Mouse (Mus musculus) embryonic fibroblast, embryonic 13.5 days (primary cell): ENCODE data around the gene Hal. TPM values are rescaled to one million over a fixed set of nuclear protein-coding genes. Genes with fewer than 3 reads are reported as not detected.
A peak's percentile ranks its signal among the peaks of the same experiment; 100 is the strongest.

ENCODE experiments used
- H3K27ac ChIP-seq: 2 replicates; pipeline ENCODE4 v1.5.1; 2012; ENCODE audit warnings: low read length, control low read depth, inconsistent platforms; ENCODE audit not compliant: insufficient read depth
- H3K4me1 ChIP-seq: 2 replicates; pipeline ENCODE4 v1.6.1; 2011; ENCODE audit warnings: low read length; ENCODE audit not compliant: control insufficient read depth, insufficient read depth
- H3K4me3 ChIP-seq: 2 replicates; pipeline ENCODE4 v1.5.1; 2011; ENCODE audit warnings: mild to moderate bottlenecking, control low read depth, low read length; ENCODE audit not compliant: insufficient read depth
- CTCF ChIP-seq: IDR thresholded peaks from 2 replicates; pipeline ENCODE4 v1.5.1; 2011; ENCODE audit warnings: mild to moderate bottlenecking, control low read depth, low read length, moderate library complexity, borderline replicate concordance; ENCODE audit not compliant: insufficient read depth
- POLR2A ChIP-seq: IDR thresholded peaks from 2 replicates; pipeline ENCODE4 v1.6.1; 2011; ENCODE audit warnings: low read depth, mild to moderate bottlenecking, control low read depth, low read length, moderate library complexity
- polyA plus RNA-seq: library from polyadenylated mRNA; stranded (reverse); fragments of >200 nt; gene quantifications from 2 replicates; pipeline ENCODE4 v1.2.4, GENCODE M21; 2011; ENCODE audit warnings: low read depth; ENCODE audit not compliant: missing spikeins, insufficient read length

Hal gene
- 0.35 TPM in 1 of 2 replicates, not detected in the other for polyA plus RNA-seq

DNA sequence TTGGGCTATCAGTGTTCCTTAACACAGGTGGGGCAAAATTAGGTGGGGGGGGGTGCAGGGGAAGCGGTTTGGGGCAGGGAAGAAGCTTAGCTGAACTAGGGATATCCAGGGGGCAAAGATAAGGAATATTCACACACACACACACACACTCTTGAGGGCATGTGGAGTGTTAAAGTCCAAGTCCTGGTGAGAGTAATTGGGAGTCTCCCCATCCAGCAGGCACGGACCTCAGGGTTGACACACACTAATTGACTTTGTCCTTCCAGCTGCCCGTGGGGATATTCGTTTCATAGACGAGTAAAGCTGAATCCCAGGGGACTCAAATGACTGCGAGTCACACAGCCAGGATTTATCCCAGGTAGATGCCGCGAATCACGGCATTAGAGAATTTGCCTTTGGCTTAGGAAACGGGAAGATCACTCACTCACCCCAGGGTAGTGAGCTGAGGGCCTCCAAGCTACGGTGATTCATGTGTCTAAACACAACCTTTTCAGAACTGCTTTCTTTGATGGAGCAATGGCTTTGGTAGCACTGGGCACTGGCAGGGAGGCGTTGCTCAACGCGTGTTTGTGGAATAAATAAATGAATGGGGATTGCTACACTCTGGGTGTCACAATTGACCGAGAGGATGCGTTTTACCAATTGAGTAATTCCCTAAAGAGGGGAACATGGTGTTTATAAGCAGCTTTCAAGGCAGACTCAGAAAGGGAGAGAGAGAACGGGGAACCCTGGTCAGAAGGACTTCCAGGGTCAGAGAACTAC is at the start of gene Hal:
Gene Hal, plus strand, starts transcription at position 703 of the 762 bp plus-strand sequence.
- Histone ChIP-seq H3K4me3 (no peak within 1 kb of the TSS), H3K27ac (no peak within 1 kb of the TSS), H3K4me1 (no peaks in the 10 kb centered on the region)
- no peak for TF ChIP-seq POLR2A
- no peak for TF ChIP-seq CTCF

DNA sequence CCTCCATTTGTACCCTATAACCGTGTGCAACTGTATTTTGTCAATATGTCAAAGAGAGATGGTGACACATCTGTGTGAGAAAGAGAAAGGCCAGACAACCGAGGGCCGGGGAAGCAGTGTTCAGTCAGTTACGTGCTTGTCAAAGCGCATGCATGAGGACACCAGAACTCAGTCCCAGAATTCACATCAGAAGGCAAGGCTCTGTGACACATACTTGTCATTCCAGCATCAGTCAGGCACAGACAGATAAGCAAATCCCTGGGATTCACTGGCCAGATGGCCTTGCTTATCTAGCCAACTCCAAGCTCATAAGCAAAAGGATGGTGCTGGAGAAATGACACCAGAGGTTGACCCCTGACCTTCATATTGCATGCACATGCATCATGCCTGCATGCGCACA is 47.1 kb upstream of the Hal start:
- TF ChIP-seq CTCF (no peak), POLR2A (no peak)
- Histone ChIP-seq H3K4me3 (no peak overlapping the region), H3K4me1 (no peaks in the 10 kb centered on the region), H3K27ac (no peak overlapping the region)

DNA sequence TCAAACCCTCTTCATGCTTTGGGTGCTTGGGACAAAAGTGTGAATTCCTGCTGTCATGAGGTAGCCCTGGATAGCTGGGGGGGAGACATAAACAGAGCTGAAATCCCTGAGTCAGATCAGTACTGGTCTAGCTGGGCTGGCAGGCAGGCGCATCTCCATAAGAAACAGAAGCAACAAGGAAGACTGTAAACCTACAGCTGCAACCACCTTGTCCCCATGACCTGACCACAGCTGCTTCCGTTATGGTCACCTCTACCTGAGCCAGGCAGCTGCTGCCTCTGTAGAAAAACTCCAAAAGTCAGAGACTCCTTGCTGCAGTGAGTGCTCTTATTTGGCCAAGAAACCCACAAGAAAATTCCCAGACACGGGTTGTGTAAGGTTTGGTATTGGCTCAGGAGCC is 46.4 kb upstream of the Hal start:
- TF ChIP-seq POLR2A (no peak), CTCF (no peak)
- Histone ChIP-seq H3K4me3 (no peak overlapping the region), H3K4me1 (no peaks in the 10 kb centered on the region), H3K27ac (no peak overlapping the region)

- H3K27ac ChIP-seq: no peak overlapping the region
- TF ChIP-seq POLR2A (no peak), CTCF (no peak)
- H3K4me1 ChIP-seq: no peaks in the 10 kb centered on the region
- no peak overlapping the region for H3K4me3 ChIP-seq
Observed at GRCm38 (mm10) chr10:93444407-93444806, 44.2 kb upstream of the Hal start.

- no peaks in the 10 kb centered on the region for H3K4me1 ChIP-seq
- H3K27ac ChIP-seq: no peak overlapping the region
- TF ChIP-seq CTCF: no peak
- no peak for TF ChIP-seq POLR2A
- H3K4me3 ChIP-seq: no peak overlapping the region
Observed at GRCm38 (mm10) chr10:93447398-93447797, 41.2 kb upstream of the Hal start.

- TF ChIP-seq POLR2A (no peak), CTCF (no peak)
Observed at GRCm38 (mm10) chr10:93454652-93455014, 33.9 kb upstream of the Hal start.

DNA sequence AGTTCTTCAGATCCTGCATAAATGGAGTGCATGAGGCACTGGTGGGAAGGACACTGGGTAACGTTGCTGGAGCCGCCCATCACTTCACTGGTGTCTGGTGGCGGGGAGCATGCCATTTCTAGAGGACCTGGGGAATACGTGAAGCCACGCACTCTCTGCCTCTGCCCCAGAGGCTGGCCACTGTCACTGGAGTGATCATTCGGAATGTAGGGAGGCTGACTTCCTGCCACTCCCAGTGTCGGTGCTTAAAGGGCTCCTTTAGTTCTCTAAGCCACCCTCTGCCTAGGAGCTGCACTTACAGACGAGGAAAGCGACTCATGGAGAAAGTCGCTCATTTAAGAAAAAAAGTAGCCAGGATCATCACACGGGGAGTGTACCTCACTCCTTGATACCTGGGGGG is 28.5 kb upstream of the Hal start:
- no peak overlapping the region for H3K4me3 ChIP-seq

More at GRCm38 (mm10) chr10:93454652-93455014, 33.9 kb upstream of the Hal start:
- H3K27ac ChIP-seq: no peak overlapping the region
- peaks cover 2% of the 10 kb centered on the region; the same call in 1 of the 2 replicates for H3K4me1 ChIP-seq
- peak overlapping the region; percentile 43 for H3K4me3 ChIP-seq

GRCm38 (mm10) chr10:93462692-93463382 is 25.7 kb upstream of the Hal start:
- H3K27ac ChIP-seq: no peak overlapping the region
- no peak overlapping the region for H3K4me3 ChIP-seq
- no peaks in the 10 kb centered on the region for H3K4me1 ChIP-seq
- TF ChIP-seq CTCF: no peak
- no peak for TF ChIP-seq POLR2A

More for the DNA sequence above, 28.5 kb upstream of the Hal start:
- Histone ChIP-seq H3K4me1 (peaks cover 2% of the 10 kb centered on the region; the same call in 1 of the 2 replicates), H3K27ac (no peak overlapping the region)
- no peak for TF ChIP-seq POLR2A
- TF ChIP-seq CTCF: no peak

GRCm38 (mm10) chr10:93463611-93464010 is 25.0 kb upstream of the Hal start:
- Histone ChIP-seq H3K4me3 (no peak overlapping the region), H3K4me1 (no peaks in the 10 kb centered on the region)
- TF ChIP-seq POLR2A (no peak), CTCF (no peak)

GRCm38 (mm10) chr10:93467259-93467658 is 21.3 kb upstream of the Hal start:
- Histone ChIP-seq H3K4me3 (no peak overlapping the region), H3K27ac (no peak overlapping the region), H3K4me1 (no peaks in the 10 kb centered on the region)
- no peak for TF ChIP-seq CTCF
- TF ChIP-seq POLR2A: no peak

More at GRCm38 (mm10) chr10:93463611-93464010, 25.0 kb upstream of the Hal start:
- H3K27ac ChIP-seq: no peak overlapping the region
